Mouse (Mus musculus) lung, adult 10 weeks (tissue): Measurements from ENCODE around the gene Exosc2. TPM values are rescaled to one million over a fixed set of nuclear protein-coding genes. Genes with fewer than 3 reads are reported as not detected.

Experiments used
- polyA plus RNA-seq: library from polyadenylated mRNA; stranded (reverse); fragments of 350-450 nt; fragmentation: Illumina TruSeq; extraction: RNeasy Lipid Tissue Mini Kit (QIAGEN cat#74804); gene quantifications from one replicate; pipeline ENCODE4 v1.2.3, GENCODE M21; 2014; ENCODE audit warnings: low read depth, low replicate concordance; ENCODE audit not compliant: insufficient read depth

Gene Exosc2
- polyA plus RNA-seq = 17.8 TPM

GRCm38 (mm10) chr2:31670551-31671035 lies at the start of gene Exosc2:
Gene Exosc2 (plus strand): TSS chr2:31670715.

GRCm38 (mm10) chr2:31639901-31640608 lies 30.5 kb upstream of the Exosc2 start, which contains the start of gene Prdm12:
Gene Prdm12 (plus strand): TSS chr2:31640037.

DNA sequence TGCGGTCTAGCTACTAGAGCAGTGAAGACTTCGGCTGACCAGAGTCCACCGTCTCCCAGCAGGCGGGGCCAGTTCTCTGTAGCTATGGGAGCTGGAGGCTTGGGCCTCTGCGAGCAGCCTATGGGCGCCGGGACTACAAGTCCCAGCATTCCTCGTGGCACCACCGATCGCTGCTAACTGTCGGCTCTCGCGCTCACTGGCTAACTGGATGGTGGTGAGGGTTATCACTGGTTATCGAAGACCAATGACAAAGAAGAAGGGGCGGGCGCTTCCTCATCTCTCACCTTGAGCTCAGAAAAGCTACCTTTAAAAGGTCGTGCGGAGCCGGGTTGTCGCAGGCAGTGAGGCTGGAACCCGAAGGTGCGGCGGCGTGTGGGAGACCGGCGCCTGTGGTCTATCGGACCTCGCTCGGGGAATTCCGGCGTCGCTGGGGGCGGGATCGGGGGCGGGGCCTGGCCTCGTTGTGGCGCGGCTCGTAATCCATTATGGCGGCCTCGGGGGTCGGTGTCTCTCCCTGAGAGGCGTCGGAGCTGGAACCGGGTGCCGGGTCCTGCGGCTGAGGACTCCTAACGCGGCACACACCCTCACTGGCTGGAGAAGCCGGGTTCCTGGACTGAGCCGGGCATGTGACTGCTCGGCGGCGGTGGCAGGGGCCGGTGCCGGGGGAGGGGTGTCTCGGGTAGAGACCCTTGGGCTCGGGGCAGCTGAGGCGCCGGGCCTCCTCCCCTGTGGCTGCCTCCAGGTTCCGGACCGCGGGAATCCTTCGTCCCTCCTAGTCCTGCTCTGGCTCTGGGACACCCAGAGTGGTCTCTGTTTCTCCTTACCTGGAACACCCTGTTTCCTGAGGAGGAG lies 17.8 kb downstream of the Exosc2 start, which contains the start of gene Abl1:
Abl1 (plus strand) TSS at position 303 of the 852 bp plus-strand sequence.

Other genes starting within 250 kb of the Exosc2 start
- 19.5 TPM for gene Ass1, start 200.5 kb upstream of the Exosc2 start, polyA plus RNA-seq
- gene Fubp3, start 98.1 kb upstream of the Exosc2 start, polyA plus RNA-seq = 14.6 TPM
- not detected for gene Prdm12, start 30.7 kb upstream of the Exosc2 start, polyA plus RNA-seq
- 13.6 TPM for gene Abl1, start 17.7 kb downstream of the Exosc2 start, polyA plus RNA-seq
- 0.10 TPM for gene Qrfp, start 139.9 kb downstream of the Exosc2 start, polyA plus RNA-seq
- gene Fibcd1, start 175.3 kb downstream of the Exosc2 start, polyA plus RNA-seq = not detected
- 2.5 TPM for gene Lamc3, start 216.6 kb downstream of the Exosc2 start, polyA plus RNA-seq